Mouse (Mus musculus) midbrain, embryonic 16.5 days (tissue): Measurements from ENCODE around the gene Timm23. TPM values are rescaled to one million over a fixed set of nuclear protein-coding genes. Genes with fewer than 3 reads are reported as not detected.

Experiments used
- ATAC-seq: fragments of 200-750 bp; cut with Nextera tagmentation; 2 replicates; pipeline ENCODE4 v1.8.0; 2017; ENCODE audit warnings: moderate TSS enrichment
- H3K27ac ChIP-seq: fragments of 300-500 bp; sonication (generic); 2 replicates; pipeline ENCODE4 v1.5.1; 2014; ENCODE audit warnings: mild to moderate bottlenecking, low read length, mixed read lengths
- H3K27me3 ChIP-seq: fragments of 300-500 bp; sonication (generic); 2 replicates; pipeline ENCODE4 v1.6.1; 2014; ENCODE audit warnings: low read depth, low read length, mixed read lengths; ENCODE audit not compliant: control insufficient read depth, insufficient read depth
- H3K36me3 ChIP-seq: fragments of 300-500 bp; sonication (generic); 2 replicates; pipeline ENCODE4 v1.6.1; 2014; ENCODE audit warnings: mild to moderate bottlenecking, low read length, moderate library complexity, mixed read lengths; ENCODE audit not compliant: control insufficient read depth, insufficient read depth
- H3K4me1 ChIP-seq: fragments of 300-500 bp; sonication (generic); 2 replicates; pipeline ENCODE4 v1.6.1; 2014; ENCODE audit warnings: mild to moderate bottlenecking, low read length, mixed read lengths; ENCODE audit not compliant: control insufficient read depth, insufficient read depth
- H3K4me2 ChIP-seq: fragments of 300-500 bp; sonication (generic); 2 replicates; pipeline ENCODE4 v1.6.1; 2014; ENCODE audit warnings: mild to moderate bottlenecking, low read length, mixed read lengths
- H3K4me3 ChIP-seq: fragments of 300-500 bp; sonication (generic); 2 replicates; pipeline ENCODE4 v1.5.1; 2014; ENCODE audit warnings: low read depth, mild to moderate bottlenecking, low read length, moderate library complexity, mixed read lengths
- H3K9ac ChIP-seq: fragments of 300-500 bp; sonication (generic); 2 replicates; pipeline ENCODE4 v1.6.1; 2014; ENCODE audit warnings: low read depth, low read length, mixed read lengths
- H3K9me3 ChIP-seq: fragments of 300-500 bp; sonication (generic); replicated peaks from 2 replicates; pipeline ENCODE4 v1.6.1; 2014; ENCODE audit warnings: mild to moderate bottlenecking, low read length, mixed read lengths; ENCODE audit not compliant: control insufficient read depth, poor library complexity, severe bottlenecking
- WGBS: fragments of 180-500 bp; shearing (Covaris S2); extraction: QIAGEN DNeasy Blood & Tissue Kit; methylation state at CpG from one replicate; pipeline ENCODE4 v1.1.7; 2014; 5-methylcytosine and 5-hydroxymethylcytosine counted together
- polyA plus RNA-seq: library from polyadenylated mRNA; unstranded; fragments of >200 nt; fragmentation: Nextera tagmentation; extraction: Ambion mirVana; gene quantifications from 2 replicates; pipeline ENCODE4 v1.2.1, GENCODE M21; 2015

The Timm23 gene
- polyA plus RNA-seq, 1 experiment from 2014 or later, result 214 TPM

DNA sequence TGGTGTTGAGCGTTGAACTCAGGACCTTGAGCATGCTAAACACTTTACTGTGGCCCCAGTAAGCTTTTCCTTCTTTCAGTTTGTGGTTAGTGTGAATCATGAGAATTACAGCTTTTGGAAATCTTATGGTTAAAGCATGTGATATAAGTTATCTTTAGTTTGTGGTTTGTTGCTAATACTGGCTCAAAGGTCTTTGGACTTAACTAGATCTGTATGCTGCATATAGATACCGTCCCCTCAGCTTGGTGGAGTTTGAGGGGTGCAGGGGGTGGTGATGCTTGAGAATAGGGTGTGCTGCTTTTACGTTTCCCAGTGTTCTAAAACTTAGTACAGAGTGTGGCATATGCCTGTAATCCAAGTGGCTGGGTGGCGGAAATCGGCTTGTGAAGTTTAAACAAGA, 34.4 kb downstream of the Timm23 start:
- Histone ChIP-seq H3K4me2 (no peak overlapping the region), H3K9me3 (no peaks in the 10 kb centered on the region), H3K27ac (no peak overlapping the region), H3K27me3 (no peaks in the 10 kb centered on the region), H3K9ac (no peak overlapping the region), H3K4me1 (peaks cover 10% of the 10 kb centered on the region), H3K4me3 (no peak overlapping the region), H3K36me3 (no peaks in the 10 kb centered on the region)
- 91% methylated on average over 5 of the region's 5 CpGs for WGBS
- no peak for ATAC-seq

DNA sequence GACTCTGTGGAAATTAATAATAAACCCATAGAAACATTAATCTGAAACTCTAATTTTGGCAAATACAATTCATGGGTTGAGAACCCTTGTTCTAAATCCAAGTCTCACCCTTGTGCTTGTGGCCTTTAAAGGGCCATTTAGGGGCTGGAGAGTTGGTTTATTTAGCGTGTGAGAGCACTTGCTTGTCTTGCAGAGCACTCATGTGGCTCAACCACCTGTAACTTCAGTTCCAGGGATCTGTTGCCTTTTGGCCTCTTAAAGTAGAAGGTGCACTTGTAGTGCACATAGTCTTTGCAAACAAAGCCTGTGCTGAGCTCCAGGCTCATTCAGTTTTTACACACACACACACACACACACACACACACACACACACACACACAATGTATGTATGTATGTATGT, 34.9 kb downstream of the Timm23 start:
- H3K36me3 ChIP-seq, result no peaks in the 10 kb centered on the region
- H3K4me1 ChIP-seq, result peaks cover 14% of the 10 kb centered on the region
- H3K4me2 ChIP-seq, result no peak overlapping the region
- H3K9me3 ChIP-seq, result no peaks in the 10 kb centered on the region
- no peak for ATAC-seq
- H3K27me3 ChIP-seq, result no peaks in the 10 kb centered on the region
- WGBS, result 88% methylated on average over 1 of the region's 1 CpGs
- H3K27ac ChIP-seq, result no peak overlapping the region
- H3K9ac ChIP-seq, result no peak overlapping the region
- no peak overlapping the region for H3K4me3 ChIP-seq

DNA sequence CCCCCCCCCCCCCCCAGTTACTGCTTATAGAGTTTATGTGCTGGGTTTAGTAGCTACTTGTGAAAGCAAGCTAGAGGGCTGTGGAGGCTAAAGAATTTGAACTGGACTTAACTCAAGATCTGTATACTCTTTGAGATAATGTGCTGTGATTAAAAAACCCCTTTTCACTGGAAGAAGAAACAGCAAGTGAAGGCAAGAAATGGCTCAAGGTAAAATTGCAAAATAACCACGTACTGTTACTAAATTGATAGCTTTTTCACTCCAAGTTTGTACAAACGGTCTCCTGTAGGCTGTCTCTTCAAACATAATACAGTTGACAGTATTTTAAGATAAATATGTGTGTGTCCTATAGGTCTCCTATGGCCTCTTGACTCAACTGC, 35.6 kb downstream of the Timm23 start:
- no peak overlapping the region; the same call in 1 of the 2 replicates for H3K9ac ChIP-seq
- H3K4me2 ChIP-seq, result peak overlapping the region; percentile 98
- no peaks in the 10 kb centered on the region for H3K36me3 ChIP-seq
- ATAC-seq, result no peak
- no peaks in the 10 kb centered on the region for H3K27me3 ChIP-seq
- H3K4me1 ChIP-seq, result peaks cover 21% of the 10 kb centered on the region
- peak overlapping the region; percentile 51 for H3K4me3 ChIP-seq
- no peaks in the 10 kb centered on the region for H3K9me3 ChIP-seq
- WGBS, result 76% methylated on average over 2 of the region's 2 CpGs
- H3K27ac ChIP-seq, result no peak overlapping the region

DNA sequence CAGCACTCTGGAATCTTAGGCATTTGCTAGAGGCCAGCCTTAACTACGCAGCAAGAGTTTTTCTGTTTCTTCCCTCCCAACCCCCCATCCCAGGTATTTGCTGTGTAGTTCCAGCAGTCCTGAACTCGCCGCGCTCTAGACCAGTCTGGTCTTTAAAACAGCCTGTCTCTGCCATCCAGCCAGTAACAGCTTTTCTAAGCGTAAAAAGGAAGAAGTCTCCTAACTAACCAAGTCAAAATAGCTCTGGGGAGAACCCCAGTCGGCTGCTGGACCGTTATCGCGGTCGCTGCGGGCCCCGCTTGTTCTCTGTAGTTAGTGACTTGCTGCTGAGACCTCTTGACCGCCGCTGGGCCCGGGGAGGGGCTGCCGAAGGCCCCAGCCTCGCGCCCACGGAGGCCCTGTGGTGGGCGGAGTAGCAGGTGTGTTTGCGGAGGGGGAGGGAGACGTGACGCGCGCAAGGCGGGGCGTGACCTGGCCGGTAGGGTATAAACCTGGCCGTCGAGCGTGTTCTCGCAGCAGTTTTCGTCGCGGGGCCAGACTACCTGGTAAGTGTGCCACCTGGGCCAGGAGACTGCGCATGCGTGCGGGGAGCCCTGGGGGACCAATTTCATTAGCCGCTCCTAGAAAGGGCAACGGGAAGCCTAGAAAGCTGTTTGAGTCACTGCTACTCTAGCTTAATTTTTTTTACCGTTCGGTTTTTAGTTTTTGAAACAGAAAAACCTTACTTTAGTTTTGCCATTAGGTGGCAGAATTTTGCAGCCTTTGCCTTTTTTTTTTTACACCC, 36.2 kb downstream of the Timm23 start:
- H3K36me3 ChIP-seq, result no peaks in the 10 kb centered on the region
- H3K9me3 ChIP-seq, result no peaks in the 10 kb centered on the region
- H3K4me3 ChIP-seq, result peak overlapping the region; percentile 51
- peak; percentile 39 for ATAC-seq
- peak overlapping the region; percentile 98 for H3K4me2 ChIP-seq
- H3K4me1 ChIP-seq, result peaks cover 27% of the 10 kb centered on the region
- H3K27me3 ChIP-seq, result no peaks in the 10 kb centered on the region
- H3K9ac ChIP-seq, result peak overlapping the region; percentile 73
- no peak overlapping the region for H3K27ac ChIP-seq
- under 1% methylated on average over 42 of the region's 42 CpGs for WGBS

DNA sequence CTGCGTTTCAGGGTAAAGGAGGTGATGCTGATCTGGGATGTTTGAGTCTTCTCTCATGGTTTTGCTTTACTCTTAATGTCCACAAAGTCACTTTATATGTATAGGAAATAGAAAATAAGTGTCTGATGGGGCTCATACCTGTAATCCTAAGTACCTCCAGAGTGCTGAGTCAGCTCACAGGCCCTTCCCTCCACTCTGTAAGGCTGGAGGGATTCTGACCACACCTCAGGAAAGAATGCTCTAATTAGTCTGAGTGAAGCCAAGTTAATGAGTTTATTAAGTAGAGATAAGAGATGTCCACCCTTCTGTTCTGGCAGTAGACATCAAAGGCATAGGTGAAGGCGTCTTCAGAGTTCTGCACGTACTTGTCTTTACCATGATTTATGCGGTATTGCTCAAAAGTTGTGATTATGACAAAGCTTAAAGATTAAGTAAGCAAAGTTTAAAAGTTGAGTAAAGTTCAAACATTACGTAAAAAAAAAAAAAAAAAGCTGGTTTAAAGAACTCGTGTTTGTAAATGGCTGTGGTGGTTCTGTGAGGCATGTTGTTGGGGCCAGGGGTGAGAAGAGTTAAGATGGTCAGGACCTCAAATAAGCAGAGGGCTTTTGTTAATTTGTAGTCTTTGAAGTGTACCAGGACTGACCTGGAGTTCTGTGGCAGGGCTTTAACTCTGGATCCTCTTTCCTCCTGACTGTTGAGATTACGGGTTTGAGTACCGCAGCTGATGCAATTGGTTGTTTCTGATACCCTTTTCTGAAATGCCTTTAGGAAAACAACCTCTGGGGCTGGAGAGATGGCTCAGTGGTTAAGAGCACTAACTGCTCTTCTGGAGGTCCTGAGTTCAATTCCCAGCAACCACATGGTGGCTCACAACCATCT, 37.3 kb downstream of the Timm23 start:
- Histone ChIP-seq H3K4me1 (peaks cover 28% of the 10 kb centered on the region), H3K27ac (no peak overlapping the region), H3K9ac (no peak overlapping the region), H3K27me3 (no peaks in the 10 kb centered on the region), H3K4me2 (no peak overlapping the region), H3K9me3 (no peaks in the 10 kb centered on the region), H3K4me3 (no peak overlapping the region), H3K36me3 (no peaks in the 10 kb centered on the region)
- 88% methylated on average over 8 of the region's 8 CpGs for WGBS
- no peak for ATAC-seq

DNA sequence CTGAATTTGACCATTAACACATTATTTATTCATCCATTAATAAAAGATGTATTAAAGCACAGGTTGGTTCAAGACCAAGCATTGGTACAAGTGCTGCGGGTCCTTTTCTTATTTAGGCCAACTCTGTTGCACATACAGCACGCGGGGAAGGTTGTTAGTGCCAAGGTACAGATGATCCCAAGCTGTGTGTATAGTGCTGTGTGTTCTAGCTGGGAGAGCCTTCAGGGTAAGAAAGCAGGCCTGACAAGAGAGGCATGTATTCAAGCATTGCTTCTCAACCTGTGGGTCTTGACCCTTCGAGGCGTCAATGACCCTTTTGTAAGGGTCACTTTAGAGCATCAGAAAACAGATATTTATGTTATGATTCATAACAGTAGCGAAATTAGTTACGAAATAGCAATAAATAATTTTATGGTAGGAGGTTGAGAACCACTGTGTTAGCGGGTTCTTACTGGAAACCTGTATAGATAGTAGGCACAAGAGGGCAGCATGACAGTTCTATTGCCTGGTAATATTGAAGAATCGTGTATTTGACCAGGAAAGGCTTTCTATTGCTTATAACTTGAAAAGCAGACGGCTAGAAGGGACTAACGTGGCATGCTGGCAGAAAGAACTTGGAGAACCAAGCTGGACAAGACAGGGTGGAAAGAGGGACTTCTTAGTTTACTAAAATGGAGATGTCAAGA, 38.4 kb downstream of the Timm23 start:
- Histone ChIP-seq H3K4me3 (no peak overlapping the region), H3K36me3 (no peaks in the 10 kb centered on the region), H3K27me3 (no peaks in the 10 kb centered on the region), H3K9ac (no peak overlapping the region), H3K4me1 (peaks cover 31% of the 10 kb centered on the region), H3K9me3 (no peaks in the 10 kb centered on the region), H3K4me2 (no peak overlapping the region), H3K27ac (no peak overlapping the region)
- 91% methylated on average over 11 of the region's 11 CpGs for WGBS
- ATAC-seq, result no peak

DNA sequence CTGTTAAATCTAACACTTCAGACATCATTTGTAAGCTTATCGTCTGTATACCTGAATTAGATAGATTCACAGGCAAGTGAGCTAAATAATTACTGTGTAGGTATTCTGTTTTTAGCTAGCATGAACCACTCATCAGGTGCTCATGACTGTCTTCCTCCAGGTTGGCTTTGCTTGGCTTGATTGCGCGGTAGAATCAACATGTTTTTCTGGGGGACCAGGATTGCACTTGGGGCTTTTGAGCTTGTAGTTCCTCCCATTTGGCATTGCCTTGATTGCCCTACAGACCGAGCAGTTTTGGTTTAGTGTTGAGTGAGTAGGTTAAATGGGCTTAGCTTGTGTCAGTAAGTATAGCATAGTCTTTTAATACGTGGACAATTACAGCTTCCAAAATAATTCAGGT, 39.5 kb downstream of the Timm23 start:
- H3K27me3 ChIP-seq, result no peaks in the 10 kb centered on the region
- peaks cover 31% of the 10 kb centered on the region for H3K4me1 ChIP-seq
- no peak overlapping the region for H3K9ac ChIP-seq
- no peak for ATAC-seq
- H3K4me2 ChIP-seq, result no peak overlapping the region
- H3K36me3 ChIP-seq, result no peaks in the 10 kb centered on the region
- H3K9me3 ChIP-seq, result no peaks in the 10 kb centered on the region
- H3K4me3 ChIP-seq, result no peak overlapping the region
- 96% methylated on average over 5 of the region's 5 CpGs for WGBS
- H3K27ac ChIP-seq, result no peak overlapping the region

DNA sequence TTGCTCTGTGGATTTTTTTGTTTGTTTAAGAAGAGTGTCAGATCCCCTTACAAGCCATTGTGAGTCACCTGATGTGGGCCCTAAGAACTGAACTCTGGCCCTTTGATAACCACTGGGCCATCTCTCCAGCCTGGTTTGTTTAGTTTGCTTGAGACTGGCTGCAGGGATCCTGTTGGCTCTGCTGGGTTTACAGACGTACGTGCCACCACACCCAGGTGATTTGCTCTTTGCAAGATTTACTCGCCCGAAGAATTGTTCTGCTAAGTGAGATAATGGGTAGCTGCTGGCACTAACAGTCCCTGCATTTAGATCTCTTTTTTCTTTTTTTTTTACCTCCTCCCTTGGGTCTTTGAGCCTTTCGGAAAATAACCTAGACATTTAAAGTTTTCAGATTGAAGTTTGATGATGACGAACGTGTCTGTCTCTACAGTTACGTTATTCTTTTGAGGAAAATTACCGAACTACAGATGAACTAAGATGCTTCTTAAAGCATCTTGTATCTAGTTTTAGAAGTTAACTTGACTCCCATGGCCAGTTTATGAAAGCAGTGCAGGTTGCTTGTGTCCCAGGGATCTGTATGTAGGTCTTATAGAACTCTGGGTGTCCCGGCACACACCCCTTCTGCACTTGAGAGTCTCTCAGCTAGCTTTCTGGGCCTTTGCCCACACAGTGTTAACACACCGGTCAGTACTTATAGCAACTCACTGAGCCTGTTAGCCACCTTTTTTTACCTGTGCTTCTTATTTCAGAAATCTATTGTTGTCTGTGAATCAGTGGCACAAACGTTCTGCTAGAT, 40.4 kb downstream of the Timm23 start:
- peak overlapping the region; percentile 91 for H3K4me2 ChIP-seq
- no peak for ATAC-seq
- H3K36me3 ChIP-seq, result no peaks in the 10 kb centered on the region
- no peaks in the 10 kb centered on the region for H3K27me3 ChIP-seq
- 90% methylated on average over 12 of the region's 12 CpGs for WGBS
- peaks cover 31% of the 10 kb centered on the region for H3K4me1 ChIP-seq
- no peaks in the 10 kb centered on the region for H3K9me3 ChIP-seq
- no peak overlapping the region for H3K27ac ChIP-seq
- H3K4me3 ChIP-seq, result no peak overlapping the region
- 0 out of 2 replicates have a peak overlapping the region, but pooled peaks have one; percentile 100 for H3K9ac ChIP-seq
